9 mouse cellular contexts compared by ENCODE assay signal in genomic region chr4:103346058-103346457, GRCm38 (mm10). TPM values are rescaled to one million over a fixed set of nuclear protein-coding genes. Genes with fewer than 3 reads are reported as not detected.
DNase-seq lines count a peak whose midpoint lies in the region; ATAC-seq and TF ChIP-seq lines count a peak whose summit lies in the region.
"Had no signal": no experiment of that assay in that cellular context is flagged by ENCODE, and none has a peak within 500 bp of the region (broad histone marks: within the 10 kb centered on the region; RNA-seq: fewer than 3 reads in every experiment).

No protein-coding gene starts in this region.

- TF ChIP-seq POLR2A in brain, embryonic 14.5 days (IDR thresholded peaks at IDR 0.05; ENCODE audit: borderline replicate concordance, extremely low read depth, insufficient read depth, insufficient read length, poor library complexity, severe bottlenecking) = no peak

- peak; percentile 78 for TF ChIP-seq CTCF in left cerebral cortex, adult 2 months (IDR thresholded peaks at IDR 0.05)
- peak; percentile 48; the same call in 1 of the 2 replicates for TF ChIP-seq CTCF in brain, embryonic 14.5 days (IDR thresholded peaks at IDR 0.05; ENCODE audit: borderline replicate concordance, extremely low read depth, insufficient read depth, insufficient read length)

- intact Hi-C loops in left cerebral cortex, adult 2 months (cut with DNase I) = loop anchor here (2.0 to 5.0 kb wide), 2 partner anchors 199 to 359 kb away; no protein-coding TSS in a partner anchor

- no peak overlapping the region for H3K4me3 ChIP-seq in left cerebral cortex, adult 2 months

- peak overlapping the region; percentile 29; the same call in 1 of the 2 replicates for H3K27ac ChIP-seq in left cerebral cortex, adult 2 months

- peak; percentile 17 for DNase-seq in adrenal gland, adult 2 months
- no peak for DNase-seq in adrenal gland, postnatal 4 days (ENCODE audit: low spot score in 2 of 2)
- DNase-seq in left cerebral cortex, adult 2 months (ENCODE audit: extremely low spot score in 1 of 2, low spot score in 2 of 2) = peak; percentile 18 to 24
- DNase-seq in left cerebral cortex, adult 8-10 months (ENCODE audit: low spot score in 2 of 2) = no peak
- peak; percentile 81 for DNase-seq in brain, embryonic 14.5 days (ENCODE audit: low read depth)
- peak; percentile 18 for DNase-seq in lung, postnatal 14 days
- DNase-seq in urinary bladder, postnatal 25 days (ENCODE audit: low spot score) = no peak

- ATAC-seq in granulocyte monocyte progenitor cell, adult 5-6 weeks (replicated peaks; ENCODE audit: poor library complexity, severe bottlenecking) = peak; percentile 77

RNA-seq across cellular contexts. Expression of gene Oma1, which starts 32.4 kb away (rescaled TPM):
- total RNA-seq in adrenal gland, adult 2 months (2021) = 10 to 100 TPM; 19.7 to 22.6 TPM
- 10.9 and 11.5 TPM in 2 replicates for polyA plus RNA-seq in adrenal gland, adult 2 months (2012; rRNA removed)
- total RNA-seq in adrenal gland, postnatal 4 days (2021) = 10 to 100 TPM; 14.1 to 17.3 TPM
- 10 to 100 TPM in 1 of 2 experiments, 1 to 10 TPM in 1; 8.8 to 10.8 TPM for total RNA-seq in left cerebral cortex, adult 2 months (2021)
- 10 to 100 TPM in 2 of 4 experiments, 1 to 10 TPM in 2; 8.5 to 11.2 (median 10.2) TPM for total RNA-seq in left cerebral cortex, adult 8-10 months (2022)
- 5.7 and 7.6 TPM in 2 replicates for polyA plus RNA-seq in brain, embryonic 14.5 days (2012; rRNA removed)
- total RNA-seq in granulocyte monocyte progenitor cell, adult 5-6 weeks (2014; fragmentation: Nextera tagmentation) = 18.2 and 20.6 TPM in 2 replicates
- 54.6 and 71.3 TPM in 2 replicates for total RNA-seq in granulocyte monocyte progenitor cell, adult 5-6 weeks (2017)

RNA-seq across cellular contexts. Expression of gene 4921539E11Rik, which starts 55.4 kb away (rescaled TPM):
- total RNA-seq in adrenal gland, adult 2 months (2021) = not detected
- polyA plus RNA-seq in adrenal gland, adult 2 months (2012; rRNA removed) = not detected in 2 replicates
- total RNA-seq in adrenal gland, postnatal 4 days (2021) = not detected
- not detected for total RNA-seq in left cerebral cortex, adult 2 months (2021)
- not detected for total RNA-seq in left cerebral cortex, adult 8-10 months (2022)
- not detected in 2 replicates for polyA plus RNA-seq in brain, embryonic 14.5 days (2012; rRNA removed)
- not detected in 2 replicates for total RNA-seq in granulocyte monocyte progenitor cell, adult 5-6 weeks (2014; fragmentation: Nextera tagmentation)
- total RNA-seq in granulocyte monocyte progenitor cell, adult 5-6 weeks (2017) = not detected in 2 replicates
- polyA plus RNA-seq: small intestine, adult 2 months had no signal

Comparison
In these comparisons a context has a peak if more than half of its experiments do, and no peak if none do; other contexts are left out.
1. DNase-seq: peak in adrenal gland, adult 2 months (single experiment), left cerebral cortex, adult 2 months (2 of 2), brain, embryonic 14.5 days (single experiment) and lung, postnatal 14 days (single experiment); none in adrenal gland, postnatal 4 days (0 of 2), left cerebral cortex, adult 8-10 months (0 of 2) and urinary bladder, postnatal 25 days (single experiment).